Mouse (Mus musculus): ENCODE results near the gene Fam149b. TPM values are rescaled to one million over a fixed set of nuclear protein-coding genes. Genes with fewer than 3 reads are reported as not detected.

Fam149b gene
- polyA plus RNA-seq, 1 experiment from 2014 or later = 13.5 TPM

- peaks cover 5% of the 10 kb centered on the region; the same call in 1 of the 2 replicates for H3K36me3 ChIP-seq (ENCODE audit: control insufficient read depth, insufficient read depth, low read length)
- H3K9ac ChIP-seq (ENCODE audit: low read length) = no peak overlapping the region
- H3K4me1 ChIP-seq (replicated peaks; ENCODE audit: control insufficient read depth, insufficient read depth) = no peaks in the 10 kb centered on the region
- H3K4me2 ChIP-seq (replicated peaks; ENCODE audit: low read depth) = no peak overlapping the region
- 69% methylated on average over 5 of the region's 5 CpGs for WGBS
- ATAC-seq (ENCODE audit: low FRiP score, low TSS enrichment) (no peak), DNase-seq (ENCODE audit: low spot score) (no peak)
- H3K27me3 ChIP-seq (ENCODE audit: control insufficient read depth, insufficient read depth, low read length) = no peaks in the 10 kb centered on the region
- TF ChIP-seq EP300 (optimal IDR thresholded peaks at IDR 0.05) (no peak), CTCF (IDR thresholded peaks at IDR 0.05; ENCODE audit: low read depth) (no peak)
- H3K4me3 ChIP-seq (ENCODE audit: low read depth, low read length) = no peak overlapping the region
- H3K27ac ChIP-seq (replicated peaks) = no peak overlapping the region
- no peaks in the 10 kb centered on the region for H3K9me3 ChIP-seq (ENCODE audit: control insufficient read depth, low read length)
These were observed 31.2 kb downstream of the Fam149b start for GRCm38 (mm10) chr14:20379087-20379640.

GRCm38 (mm10) chr14:20379753-20380430 is 31.9 kb downstream of the Fam149b start:
- WGBS = 88% methylated on average over 9 of the region's 9 CpGs
- peaks cover 4% of the 10 kb centered on the region; the same call in 1 of the 2 replicates for H3K36me3 ChIP-seq (ENCODE audit: control insufficient read depth, insufficient read depth, low read length)
- TF ChIP-seq EP300 (optimal IDR thresholded peaks at IDR 0.05) (no peak), CTCF (IDR thresholded peaks at IDR 0.05; ENCODE audit: low read depth) (no peak)
- no peaks in the 10 kb centered on the region for H3K9me3 ChIP-seq (ENCODE audit: control insufficient read depth, low read length)
- H3K4me1 ChIP-seq (replicated peaks; ENCODE audit: control insufficient read depth, insufficient read depth) = no peaks in the 10 kb centered on the region
- no peak overlapping the region for H3K27ac ChIP-seq (replicated peaks)
- H3K9ac ChIP-seq (ENCODE audit: low read length) = no peak overlapping the region
- H3K27me3 ChIP-seq (ENCODE audit: control insufficient read depth, insufficient read depth, low read length) = no peaks in the 10 kb centered on the region
- DNase-seq (ENCODE audit: low spot score) (no peak), ATAC-seq (ENCODE audit: low FRiP score, low TSS enrichment) (no peak)
- no peak overlapping the region for H3K4me2 ChIP-seq (replicated peaks; ENCODE audit: low read depth)
- no peak overlapping the region for H3K4me3 ChIP-seq (ENCODE audit: low read depth, low read length)

GRCm38 (mm10) chr14:20388441-20389129 is 40.6 kb downstream of the Fam149b start, which contains the start of gene Dnajc9:
Gene Dnajc9 (minus strand): TSS chr14:20388910.
- ATAC-seq (ENCODE audit: low FRiP score, low TSS enrichment) = peak; percentile 75
- peak within 1 kb of the TSS; percentile 72 for H3K9ac ChIP-seq (ENCODE audit: low read length)
- H3K9me3 ChIP-seq (ENCODE audit: control insufficient read depth, low read length) = no peaks in the 10 kb centered on the region
- H3K4me1 ChIP-seq (replicated peaks; ENCODE audit: control insufficient read depth, insufficient read depth) = 0 out of 2 replicates have a peak, but pooled peaks cover 4% of the 10 kb centered on the region
- TF ChIP-seq EP300 (optimal IDR thresholded peaks at IDR 0.05) (no peak), CTCF (IDR thresholded peaks at IDR 0.05; ENCODE audit: low read depth) (peak; percentile 15; the same call in 1 of the 2 replicates)
- 0 out of 2 replicates have a peak, but pooled peaks cover 5% of the 10 kb centered on the region for H3K36me3 ChIP-seq (ENCODE audit: control insufficient read depth, insufficient read depth, low read length)
- H3K4me3 ChIP-seq (ENCODE audit: low read depth, low read length) = peak within 1 kb of the TSS; percentile 73
- H3K4me2 ChIP-seq (replicated peaks; ENCODE audit: low read depth) = peak within 1 kb of the TSS; percentile 85
- DNase-seq (ENCODE audit: low spot score) = peak; percentile 95
- WGBS = under 1% methylated on average over 59 of the region's 59 CpGs
- no peaks in the 10 kb centered on the region for H3K27me3 ChIP-seq (ENCODE audit: control insufficient read depth, insufficient read depth, low read length)
- H3K27ac ChIP-seq (replicated peaks) = peak within 1 kb of the TSS; percentile 77

- no peak for ATAC-seq (ENCODE audit: low FRiP score, low TSS enrichment)
- 83% methylated on average over 8 of the region's 8 CpGs for WGBS
These were observed 41.6 kb downstream of the Fam149b start for GRCm38 (mm10) chr14:20389446-20390079.

GRCm38 (mm10) chr14:20392326-20392725 is 44.4 kb downstream of the Fam149b start:
- WGBS = 79% methylated on average over 4 of the region's 4 CpGs
- 0 out of 2 replicates have a peak, but pooled peaks cover 4% of the 10 kb centered on the region for H3K4me1 ChIP-seq (replicated peaks; ENCODE audit: control insufficient read depth, insufficient read depth)
- TF ChIP-seq EP300 (optimal IDR thresholded peaks at IDR 0.05) = no peak
- no peak overlapping the region; the same call in 1 of the 2 replicates for H3K4me3 ChIP-seq (ENCODE audit: low read depth, low read length)
- no peak for ATAC-seq (ENCODE audit: low FRiP score, low TSS enrichment)
- H3K9me3 ChIP-seq (ENCODE audit: control insufficient read depth, low read length) = no peaks in the 10 kb centered on the region
- no peak overlapping the region; the same call in 1 of the 2 replicates for H3K4me2 ChIP-seq (replicated peaks; ENCODE audit: low read depth)
- H3K36me3 ChIP-seq (ENCODE audit: control insufficient read depth, insufficient read depth, low read length) = 0 out of 2 replicates have a peak, but pooled peaks cover 5% of the 10 kb centered on the region
- no peak overlapping the region for H3K9ac ChIP-seq (ENCODE audit: low read length)
- H3K27me3 ChIP-seq (ENCODE audit: control insufficient read depth, insufficient read depth, low read length) = no peaks in the 10 kb centered on the region
- no peak overlapping the region for H3K27ac ChIP-seq (replicated peaks)
- no peak for DNase-seq (ENCODE audit: low spot score)

More at GRCm38 (mm10) chr14:20389446-20390079, 41.6 kb downstream of the Fam149b start:
- Histone ChIP-seq H3K4me1 (replicated peaks; ENCODE audit: control insufficient read depth, insufficient read depth) (0 out of 2 replicates have a peak, but pooled peaks cover 4% of the 10 kb centered on the region), H3K4me2 (replicated peaks; ENCODE audit: low read depth) (peak overlapping the region; percentile 85), H3K4me3 (ENCODE audit: low read depth, low read length) (peak overlapping the region; percentile 73; the same call in 1 of the 2 replicates), H3K27me3 (ENCODE audit: control insufficient read depth, insufficient read depth, low read length) (no peaks in the 10 kb centered on the region), H3K9ac (ENCODE audit: low read length) (no peak overlapping the region), H3K27ac (replicated peaks) (no peak overlapping the region), H3K9me3 (ENCODE audit: control insufficient read depth, low read length) (no peaks in the 10 kb centered on the region), H3K36me3 (ENCODE audit: control insufficient read depth, insufficient read depth, low read length) (0 out of 2 replicates have a peak, but pooled peaks cover 5% of the 10 kb centered on the region)
- TF ChIP-seq EP300 (optimal IDR thresholded peaks at IDR 0.05) = no peak
- DNase-seq (ENCODE audit: low spot score) = no peak
